8 mouse cellular contexts compared by ENCODE assay signal in the genomic region with DNA sequence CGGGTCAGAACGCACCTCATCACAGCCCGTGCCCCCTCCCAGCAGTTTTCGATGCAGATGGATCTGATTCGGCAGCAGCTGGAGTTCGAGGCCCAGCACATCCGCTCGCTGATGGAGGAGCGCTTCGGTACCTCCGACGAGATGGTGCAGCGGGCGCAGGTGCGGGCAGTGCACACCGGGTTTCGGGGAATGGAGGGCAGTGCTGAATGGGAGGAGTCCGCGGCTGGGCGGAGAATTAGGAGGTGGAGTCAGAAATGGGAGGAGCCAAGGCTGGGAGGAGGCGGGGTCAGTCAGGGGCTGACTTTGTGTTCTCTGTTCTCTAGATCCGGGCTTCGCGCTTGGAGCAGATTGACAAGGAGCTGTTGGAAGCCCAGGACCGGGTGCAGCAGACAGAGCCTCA. TPM values are rescaled to one million over a fixed set of nuclear protein-coding genes. Genes with fewer than 3 reads are reported as not detected.
DNase-seq lines count a peak whose midpoint lies in the region; ATAC-seq and TF ChIP-seq lines count a peak whose summit lies in the region.

No protein-coding gene starts in this region.

- WGBS in embryonic facial prominence, embryonic 13.5 days, result 16% methylated on average over 25 of the region's 25 CpGs
- WGBS in intestine, postnatal 0 days, result 10% methylated on average over 25 of the region's 25 CpGs

- H3K27me3 ChIP-seq in embryonic facial prominence, embryonic 13.5 days, result peaks cover 72% of the 10 kb centered on the region
- H3K27me3 ChIP-seq in intestine, postnatal 0 days (replicated peaks; ENCODE audit: control insufficient read depth, insufficient read depth, low read length), result peaks cover 51% of the 10 kb centered on the region
- no peaks in the 10 kb centered on the region; the same call in none of the 2 replicates for H3K27me3 ChIP-seq in splenic B cell, adult 2 months (ENCODE audit: control insufficient read depth, insufficient read depth, low read length, poor library complexity, severe bottlenecking)

- H3K4me3 ChIP-seq in embryonic facial prominence, embryonic 13.5 days, result no peak overlapping the region
- no peak overlapping the region; the same call in 1 of the 2 replicates for H3K4me3 ChIP-seq in intestine, postnatal 0 days (ENCODE audit: low read depth, low read length)

- peak; percentile 49 for DNase-seq in adrenal gland, postnatal 10 days
- DNase-seq in adrenal gland, adult 18-20 months (ENCODE audit: low spot score in 2 of 2), result no peak
- DNase-seq in splenic B cell, adult 2 months (ENCODE audit: low read depth, low spot score), result peak; percentile 78
- DNase-seq in retina, postnatal 1 day, result no peak
- DNase-seq in gastrocnemius, adult 8-10 months (ENCODE audit: low spot score in 2 of 2), result no peak

- no peak for TF ChIP-seq CTCF in intestine, postnatal 0 days (IDR thresholded peaks at IDR 0.05; ENCODE audit: low read depth)

- H3K27ac ChIP-seq in embryonic facial prominence, embryonic 13.5 days, result no peak overlapping the region
- H3K27ac ChIP-seq in intestine, postnatal 0 days (ENCODE audit: low read depth, low read length), result no peak overlapping the region

- peaks cover 13% of the 10 kb centered on the region for H3K4me1 ChIP-seq in embryonic facial prominence, embryonic 13.5 days
- H3K4me1 ChIP-seq in intestine, postnatal 0 days (replicated peaks; ENCODE audit: control insufficient read depth, insufficient read depth, low read length), result no peaks in the 10 kb centered on the region

- peak overlapping the region; percentile 24; the same call in 1 of the 2 replicates for H3K4me2 ChIP-seq in embryonic facial prominence, embryonic 13.5 days
- H3K4me2 ChIP-seq in intestine, postnatal 0 days (replicated peaks; ENCODE audit: low read depth), result peak overlapping the region; percentile 45

- ATAC-seq in embryonic facial prominence, embryonic 13.5 days (ENCODE audit: insufficient number of reproducible peaks, insufficient read depth, low FRiP score, low TSS enrichment, low read depth), result no peak
- peak; percentile 37; the same call in 1 of the 2 replicates for ATAC-seq in intestine, postnatal 0 days
- ATAC-seq in megakaryocyte, adult 5-6 weeks (ENCODE audit: poor library complexity, severe bottlenecking), result peak; percentile 92

- H3K36me3 ChIP-seq in embryonic facial prominence, embryonic 13.5 days, result peaks cover 35% of the 10 kb centered on the region
- no peaks in the 10 kb centered on the region; the same call in 1 of the 2 replicates for H3K36me3 ChIP-seq in intestine, postnatal 0 days (ENCODE audit: control insufficient read depth, insufficient read depth)
- no peaks in the 10 kb centered on the region for H3K36me3 ChIP-seq in splenic B cell, adult 2 months (ENCODE audit: control insufficient read depth, insufficient read depth, low read length, poor library complexity, severe bottlenecking)

- peak overlapping the region; percentile 21; the same call in 1 of the 2 replicates for H3K9ac ChIP-seq in embryonic facial prominence, embryonic 13.5 days
- H3K9ac ChIP-seq in intestine, postnatal 0 days (ENCODE audit: low read depth, low read length), result no peak overlapping the region

- no peaks in the 10 kb centered on the region for H3K9me3 ChIP-seq in embryonic facial prominence, embryonic 13.5 days
- no peaks in the 10 kb centered on the region for H3K9me3 ChIP-seq in intestine, postnatal 0 days (ENCODE audit: control insufficient read depth)

RNA-seq across cellular contexts. Expression of a gene that starts 9.1 kb away (rescaled TPM):
- total RNA-seq in adrenal gland, postnatal 10 days (2021), result 1 to 10 TPM; 2.7 to 5.6 TPM
- total RNA-seq in adrenal gland, adult 18-20 months (2021), result 1 to 10 TPM; 1.8 to 2.0 TPM
- polyA plus RNA-seq in embryonic facial prominence, embryonic 13.5 days (2015; fragmentation: Nextera tagmentation; extraction: Ambion mirVana), result 9.3 and 9.4 TPM in 2 replicates
- polyA plus RNA-seq in intestine, postnatal 0 days (2015; fragmentation: Nextera tagmentation; extraction: Ambion mirVana), result 1.1 and 1.6 TPM in 2 replicates
- not detected in 2 replicates for total RNA-seq in megakaryocyte, adult 5-6 weeks (2015)
- total RNA-seq in megakaryocyte, adult 5-6 weeks (2017), result not detected in 2 replicates
- under 1 TPM; 0.24 to 0.54 (median 0.31) TPM for total RNA-seq in gastrocnemius, adult 8-10 months (2022)

RNA-seq across cellular contexts. Expression of a gene that starts 12.6 kb away (rescaled TPM):
- 1,000 to 10,000 TPM; 1,216 to 1,243 TPM for total RNA-seq in adrenal gland, postnatal 10 days (2021)
- 1,000 to 10,000 TPM; 1,162 to 1,195 TPM for total RNA-seq in adrenal gland, adult 18-20 months (2021)
- polyA plus RNA-seq in embryonic facial prominence, embryonic 13.5 days (2015; fragmentation: Nextera tagmentation; extraction: Ambion mirVana), result 1,000 and 1,047 TPM in 2 replicates
- polyA plus RNA-seq in intestine, postnatal 0 days (2015; fragmentation: Nextera tagmentation; extraction: Ambion mirVana), result 708 and 727 TPM in 2 replicates
- 1,580 and 1,599 TPM in 2 replicates for total RNA-seq in megakaryocyte, adult 5-6 weeks (2015)
- total RNA-seq in megakaryocyte, adult 5-6 weeks (2017), result 1,732 and 1,915 TPM in 2 replicates
- 100 to 1,000 TPM; 626 to 776 (median 688) TPM for total RNA-seq in gastrocnemius, adult 8-10 months (2022)

RNA-seq across cellular contexts. Expression of a gene that starts 15.5 kb away (rescaled TPM):
- total RNA-seq in adrenal gland, postnatal 10 days (2021), result 10 to 100 TPM; 24.0 to 26.7 TPM
- 10 to 100 TPM; 25.0 to 28.9 TPM for total RNA-seq in adrenal gland, adult 18-20 months (2021)
- polyA plus RNA-seq in embryonic facial prominence, embryonic 13.5 days (2015; fragmentation: Nextera tagmentation; extraction: Ambion mirVana), result 49.3 and 57.9 TPM in 2 replicates
- polyA plus RNA-seq in intestine, postnatal 0 days (2015; fragmentation: Nextera tagmentation; extraction: Ambion mirVana), result 85.2 and 87.6 TPM in 2 replicates
- 25.6 and 27.4 TPM in 2 replicates for total RNA-seq in megakaryocyte, adult 5-6 weeks (2015)
- 13.8 and 17.8 TPM in 2 replicates for total RNA-seq in megakaryocyte, adult 5-6 weeks (2017)
- 1 to 10 TPM; 5.4 to 8.9 (median 6.6) TPM for total RNA-seq in gastrocnemius, adult 8-10 months (2022)

RNA-seq across cellular contexts. Expression of a gene that starts 24.4 kb away (rescaled TPM):
- 1 to 10 TPM; 4.1 to 7.6 TPM for total RNA-seq in adrenal gland, postnatal 10 days (2021)
- 1 to 10 TPM; 1.6 to 3.1 TPM for total RNA-seq in adrenal gland, adult 18-20 months (2021)
- 4.4 and 4.9 TPM in 2 replicates for polyA plus RNA-seq in embryonic facial prominence, embryonic 13.5 days (2015; fragmentation: Nextera tagmentation; extraction: Ambion mirVana)
- polyA plus RNA-seq in intestine, postnatal 0 days (2015; fragmentation: Nextera tagmentation; extraction: Ambion mirVana), result 13.1 and 18.8 TPM in 2 replicates
- 0.32 and 0.83 TPM in 2 replicates for total RNA-seq in megakaryocyte, adult 5-6 weeks (2015)
- total RNA-seq in megakaryocyte, adult 5-6 weeks (2017), result not detected in 2 replicates
- 1 to 10 TPM in 1 of 4 experiments, under 1 TPM in 3; 0.67 to 1.1 (median 0.91) TPM for total RNA-seq in gastrocnemius, adult 8-10 months (2022)

RNA-seq across cellular contexts. Expression of a gene that starts 24.9 kb away (rescaled TPM):
- 10 to 100 TPM; 38.4 to 61.8 TPM for total RNA-seq in adrenal gland, postnatal 10 days (2021)
- total RNA-seq in adrenal gland, adult 18-20 months (2021), result 10 to 100 TPM; 10.2 to 20.8 TPM
- polyA plus RNA-seq in embryonic facial prominence, embryonic 13.5 days (2015; fragmentation: Nextera tagmentation; extraction: Ambion mirVana), result 6.0 and 6.3 TPM in 2 replicates
- 261 and 282 TPM in 2 replicates for polyA plus RNA-seq in intestine, postnatal 0 days (2015; fragmentation: Nextera tagmentation; extraction: Ambion mirVana)
- 0.16 and 0.96 TPM in 2 replicates for total RNA-seq in megakaryocyte, adult 5-6 weeks (2015)
- total RNA-seq in megakaryocyte, adult 5-6 weeks (2017), result 0.37 TPM in 1 of 2 replicates, not detected in the other
- total RNA-seq in gastrocnemius, adult 8-10 months (2022), result 1 to 10 TPM; 2.6 to 4.0 (median 3.2) TPM

Comparison
In these comparisons a context has a peak if more than half of its experiments do, and no peak if none do; other contexts are left out.
1. DNase-seq: peak in adrenal gland, postnatal 10 days (single experiment) and splenic B cell, adult 2 months (single experiment); none in adrenal gland, adult 18-20 months (0 of 2), retina, postnatal 1 day (single experiment) and gastrocnemius, adult 8-10 months (0 of 2).